Mouse (Mus musculus) stomach, embryonic 16.5 days (tissue): ENCODE data around the gene Hfm1. TPM values are rescaled to one million over a fixed set of nuclear protein-coding genes. Genes with fewer than 3 reads are reported as not detected.
A peak's percentile ranks its signal among the peaks of the same experiment; 100 is the strongest.

Experiments used
- ATAC-seq: fragments of 200-750 bp; cut with Nextera tagmentation; 2 replicates; pipeline ENCODE4 v1.8.0; 2017; ENCODE audit warnings: moderate number of reproducible peaks, moderate TSS enrichment; ENCODE audit not compliant: insufficient read depth, low FRiP score
- H3K27ac ChIP-seq: fragments of 300-500 bp; sonication (generic); 2 replicates; pipeline ENCODE4 v1.5.1; 2014; ENCODE audit warnings: low read length
- H3K27me3 ChIP-seq: fragments of 300-500 bp; sonication (generic); 2 replicates; pipeline ENCODE4 v1.6.1; 2014; ENCODE audit warnings: low read length, control low read depth, mixed read lengths; ENCODE audit not compliant: control insufficient read depth, insufficient read depth
- H3K36me3 ChIP-seq: fragments of 300-500 bp; sonication (generic); 2 replicates; pipeline ENCODE4 v1.6.1; 2014; ENCODE audit warnings: low read length; ENCODE audit not compliant: control insufficient read depth, insufficient read depth
- H3K4me1 ChIP-seq: fragments of 300-500 bp; sonication (generic); 2 replicates; pipeline ENCODE4 v1.6.1; 2014; ENCODE audit warnings: low read length, control low read depth, mixed read lengths; ENCODE audit not compliant: control insufficient read depth, insufficient read depth
- H3K4me2 ChIP-seq: fragments of 300-500 bp; sonication (generic); 2 replicates; pipeline ENCODE4 v1.6.1; 2014; ENCODE audit warnings: low read depth, low read length, mixed read lengths
- H3K4me3 ChIP-seq: fragments of 300-500 bp; sonication (generic); replicated peaks from 2 replicates; pipeline ENCODE4 v1.5.1; 2014; ENCODE audit warnings: mild to moderate bottlenecking, low read length
- H3K9ac ChIP-seq: fragments of 300-500 bp; sonication (generic); 2 replicates; pipeline ENCODE4 v1.6.1; 2014; ENCODE audit warnings: low read length
- H3K9me3 ChIP-seq: fragments of 300-500 bp; sonication (generic); replicated peaks from 2 replicates; pipeline ENCODE4 v1.6.1; 2016; ENCODE audit warnings: low read length, control low read depth; ENCODE audit not compliant: control insufficient read depth
- WGBS: fragments of 180-500 bp; shearing (Covaris S2); extraction: QIAGEN DNeasy Blood & Tissue Kit; methylation state at CpG from one replicate; pipeline ENCODE4 v1.1.7; 2014; 5-methylcytosine and 5-hydroxymethylcytosine counted together
- polyA plus RNA-seq: library from polyadenylated mRNA; unstranded; fragments of >200 nt; fragmentation: Nextera tagmentation; extraction: Ambion mirVana; gene quantifications from 2 replicates; pipeline ENCODE4 v1.2.1, GENCODE M21; 2015

Hfm1 gene
- 0.67 and 0.87 TPM in 2 replicates for polyA plus RNA-seq

DNA sequence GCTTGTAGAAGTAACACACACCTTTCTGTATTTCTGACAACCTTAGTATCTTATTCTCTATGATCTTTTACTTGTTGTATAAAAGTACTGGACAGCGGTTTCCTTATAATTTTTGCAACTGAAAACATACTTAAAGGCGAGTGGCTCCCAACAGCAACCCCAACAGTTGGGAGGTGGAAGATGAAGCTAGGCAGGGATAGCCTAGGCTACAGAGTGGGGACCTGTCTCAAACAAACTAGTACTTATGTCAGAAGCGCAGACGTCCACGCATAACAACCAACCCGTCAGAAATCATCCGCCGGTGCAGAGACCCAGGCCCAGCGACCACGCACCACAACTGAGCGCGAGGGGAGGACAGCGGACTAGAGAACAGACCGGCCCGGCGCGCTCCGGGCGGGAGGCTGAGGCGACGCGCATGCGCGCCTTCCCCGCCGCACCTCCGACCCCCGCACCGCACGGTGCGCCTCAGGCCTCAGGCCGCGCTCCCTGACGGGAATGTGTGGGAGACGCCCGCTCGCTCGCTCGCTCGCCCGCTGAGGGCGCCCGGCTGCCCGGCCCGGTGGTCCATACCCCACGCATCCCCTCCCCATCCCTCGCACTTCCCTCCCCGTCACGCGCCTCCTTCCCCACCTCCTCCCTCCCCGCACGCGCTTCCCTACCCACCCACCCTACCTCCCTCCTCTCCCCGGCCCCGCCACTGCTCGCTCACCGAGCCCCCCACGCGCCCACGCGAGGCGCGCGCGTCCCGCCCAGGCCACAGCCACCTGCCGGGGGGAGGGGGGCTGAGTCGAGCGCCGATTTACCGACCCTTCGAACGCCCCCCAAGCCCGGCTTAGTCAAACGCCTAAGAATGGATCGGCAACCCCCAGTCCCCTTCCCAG, at the start of gene Hfm1:
TSS of gene Hfm1 (minus strand) at position 834 of the 881 bp plus-strand sequence.
- H3K27ac ChIP-seq, result no peak within 1 kb of the TSS
- whole genome bisulfite sequencing, result under 1% methylated on average over 58 of the region's 76 CpGs
- ATAC-seq, result peak; percentile 92

GRCm38 (mm10) chr5:106973883-106974282, 47.8 kb upstream of the Hfm1 start:
- Histone ChIP-seq H3K4me1 (no peaks in the 10 kb centered on the region), H3K9ac (no peak overlapping the region), H3K4me2 (no peak overlapping the region), H3K9me3 (no peaks in the 10 kb centered on the region), H3K36me3 (peaks cover 16% of the 10 kb centered on the region), H3K27ac (no peak overlapping the region), H3K4me3 (no peak overlapping the region), H3K27me3 (no peaks in the 10 kb centered on the region)
- no peak for ATAC-seq
- 80% methylated on average over 7 of the region's 7 CpGs for WGBS

More for the DNA sequence above, at the start of gene Hfm1:
- H3K9ac ChIP-seq, result peak within 1 kb of the TSS; percentile 74
- peak within 1 kb of the TSS; percentile 94 for H3K4me2 ChIP-seq
- H3K36me3 ChIP-seq, result no peaks in the 10 kb centered on the region
- H3K27me3 ChIP-seq, result no peaks in the 10 kb centered on the region
- H3K4me1 ChIP-seq, result 0 out of 2 replicates have a peak, but pooled peaks cover 3% of the 10 kb centered on the region
- H3K4me3 ChIP-seq, result peak within 1 kb of the TSS; percentile 56
- no peaks in the 10 kb centered on the region for H3K9me3 ChIP-seq

GRCm38 (mm10) chr5:106967578-106967977, 41.5 kb upstream of the Hfm1 start:
- Histone ChIP-seq H3K4me1 (peaks cover 12% of the 10 kb centered on the region), H3K27me3 (no peaks in the 10 kb centered on the region), H3K4me2 (no peak overlapping the region), H3K27ac (no peak overlapping the region), H3K9me3 (no peaks in the 10 kb centered on the region), H3K4me3 (no peak overlapping the region), H3K9ac (no peak overlapping the region), H3K36me3 (no peaks in the 10 kb centered on the region; the same call in 1 of the 2 replicates)
- WGBS, result 87% methylated on average over 1 of the region's 1 CpGs
- no peak for ATAC-seq

DNA sequence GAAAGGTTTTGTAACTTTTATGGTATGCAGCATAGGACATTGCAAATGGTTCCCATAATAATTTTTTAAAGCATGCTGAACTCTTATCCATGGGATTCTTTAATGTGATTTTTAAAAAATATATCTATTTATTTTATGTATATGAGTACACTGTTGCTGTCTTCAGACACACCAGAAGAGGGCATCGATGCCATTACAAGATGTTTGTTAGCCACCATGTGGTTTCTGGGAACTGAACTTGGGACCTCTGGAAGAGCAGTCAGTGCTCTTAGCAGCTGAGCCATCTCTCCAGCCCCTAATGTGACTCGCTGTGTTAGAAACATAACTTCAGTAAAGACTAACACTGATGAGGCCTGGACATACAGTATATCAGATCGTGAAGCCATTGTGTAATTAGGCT, 40.3 kb upstream of the Hfm1 start:
- Histone ChIP-seq H3K9ac (no peak overlapping the region), H3K27ac (no peak overlapping the region), H3K4me2 (no peak overlapping the region), H3K36me3 (no peaks in the 10 kb centered on the region; the same call in 1 of the 2 replicates), H3K9me3 (no peaks in the 10 kb centered on the region), H3K4me3 (no peak overlapping the region), H3K27me3 (no peaks in the 10 kb centered on the region), H3K4me1 (peaks cover 12% of the 10 kb centered on the region)
- ATAC-seq, result no peak
- 73% methylated on average over 3 of the region's 3 CpGs for WGBS

DNA sequence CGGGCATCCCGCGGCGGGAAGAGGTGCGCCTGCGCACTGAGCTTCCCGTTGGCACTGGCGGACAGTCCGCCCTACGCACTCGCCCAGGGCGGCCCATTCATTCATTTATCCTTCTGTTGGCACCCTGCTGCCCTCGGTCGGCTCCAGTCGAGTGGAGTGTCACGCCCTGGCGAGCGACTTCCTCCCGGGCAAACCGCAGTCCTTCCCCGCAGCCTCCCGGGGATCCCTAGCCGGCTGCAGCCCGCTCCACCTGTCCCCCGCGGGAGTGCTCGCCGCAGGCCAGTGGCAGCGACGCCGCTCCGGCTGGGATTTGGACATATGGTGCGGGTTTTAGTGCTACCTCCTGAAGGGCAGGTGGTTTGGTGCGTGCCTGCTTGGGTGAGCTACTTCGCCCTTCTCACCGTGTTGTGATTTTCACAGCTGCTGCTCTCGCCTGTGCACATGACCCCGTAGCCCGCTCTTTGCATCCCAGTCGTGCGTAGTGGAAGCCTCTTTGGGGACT, 38.4 kb upstream of the Hfm1 start:
- H3K4me2 ChIP-seq, result peak overlapping the region; percentile 96
- H3K4me3 ChIP-seq, result peak overlapping the region; percentile 93
- peaks cover 12% of the 10 kb centered on the region for H3K4me1 ChIP-seq
- H3K36me3 ChIP-seq, result no peaks in the 10 kb centered on the region; the same call in 1 of the 2 replicates
- H3K27ac ChIP-seq, result peak overlapping the region; percentile 64
- no peaks in the 10 kb centered on the region for H3K27me3 ChIP-seq
- WGBS, result 1% methylated on average over 41 of the region's 41 CpGs
- peaks cover 3% of the 10 kb centered on the region; the same call in 1 of the 2 replicates for H3K9me3 ChIP-seq
- ATAC-seq, result peak; percentile 89
- H3K9ac ChIP-seq, result peak overlapping the region; percentile 85

DNA sequence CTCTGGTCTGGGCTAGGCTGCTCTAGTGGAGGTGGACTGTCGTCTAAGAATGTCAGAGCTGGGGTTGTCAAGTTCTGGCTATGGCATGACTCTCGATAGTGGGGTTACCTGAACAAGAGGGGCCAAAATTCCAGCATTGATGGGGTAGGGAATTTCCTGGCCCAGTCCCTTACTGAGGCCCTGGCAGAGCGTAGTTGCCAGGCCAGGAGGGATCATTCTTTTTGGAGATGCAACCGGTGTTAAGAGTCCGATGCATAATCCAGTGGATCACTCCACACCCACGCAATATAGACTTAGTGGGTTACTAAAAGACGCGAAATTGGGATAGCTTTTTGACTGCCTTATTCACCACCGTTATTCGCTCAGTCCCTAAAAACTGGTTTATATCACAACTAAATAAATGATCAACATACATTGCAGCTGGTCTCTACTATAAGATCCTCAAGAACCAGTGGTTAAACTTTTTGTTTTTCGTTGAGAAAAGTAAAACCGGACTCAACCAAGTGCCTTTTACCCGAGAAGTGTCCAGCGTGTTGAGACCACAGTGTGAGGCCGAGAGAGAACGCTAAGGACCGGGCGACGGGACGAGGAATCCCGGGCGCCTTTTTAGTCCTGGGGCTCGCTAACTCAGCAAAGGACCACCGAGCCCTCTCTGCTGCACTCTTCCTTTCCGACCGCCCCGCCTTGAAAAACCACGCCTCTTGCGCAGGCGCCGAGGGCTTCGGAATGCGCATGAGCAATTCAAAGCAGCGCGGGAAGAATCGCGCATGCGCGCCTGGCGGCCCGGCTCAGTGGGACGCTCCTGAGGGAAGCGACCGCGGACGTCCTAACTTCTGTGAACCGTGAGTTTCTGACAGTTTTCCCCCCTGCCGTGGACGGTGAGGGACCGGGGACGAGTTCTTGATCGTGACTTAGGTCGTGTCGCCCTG, 37.7 kb upstream of the Hfm1 start, which contains the start of gene Cdc7:
TSS of gene Cdc7 (plus strand) at position 739 of the 929 bp plus-strand sequence.
- peak within 1 kb of the TSS; percentile 85 for H3K9ac ChIP-seq
- peak within 1 kb of the TSS; percentile 80 for H3K27ac ChIP-seq
- peaks cover 12% of the 10 kb centered on the region for H3K4me1 ChIP-seq
- peaks cover 8% of the 10 kb centered on the region; the same call in 1 of the 2 replicates for H3K9me3 ChIP-seq
- H3K36me3 ChIP-seq, result no peaks in the 10 kb centered on the region
- H3K27me3 ChIP-seq, result no peaks in the 10 kb centered on the region
- H3K4me2 ChIP-seq, result peak within 1 kb of the TSS; percentile 96
- peak; percentile 93 for ATAC-seq
- 5% methylated on average over 54 of the region's 54 CpGs for WGBS
- peak within 1 kb of the TSS; percentile 93 for H3K4me3 ChIP-seq

GRCm38 (mm10) chr5:106960451-106960850, 34.3 kb upstream of the Hfm1 start:
- Histone ChIP-seq H3K27me3 (no peaks in the 10 kb centered on the region), H3K4me2 (no peak overlapping the region), H3K27ac (no peak overlapping the region), H3K4me1 (peaks cover 17% of the 10 kb centered on the region), H3K4me3 (no peak overlapping the region), H3K9ac (no peak overlapping the region), H3K9me3 (peaks cover 8% of the 10 kb centered on the region; the same call in 1 of the 2 replicates), H3K36me3 (no peaks in the 10 kb centered on the region)
- ATAC-seq, result no peak
- 83% methylated on average over 2 of the region's 2 CpGs for WGBS

DNA sequence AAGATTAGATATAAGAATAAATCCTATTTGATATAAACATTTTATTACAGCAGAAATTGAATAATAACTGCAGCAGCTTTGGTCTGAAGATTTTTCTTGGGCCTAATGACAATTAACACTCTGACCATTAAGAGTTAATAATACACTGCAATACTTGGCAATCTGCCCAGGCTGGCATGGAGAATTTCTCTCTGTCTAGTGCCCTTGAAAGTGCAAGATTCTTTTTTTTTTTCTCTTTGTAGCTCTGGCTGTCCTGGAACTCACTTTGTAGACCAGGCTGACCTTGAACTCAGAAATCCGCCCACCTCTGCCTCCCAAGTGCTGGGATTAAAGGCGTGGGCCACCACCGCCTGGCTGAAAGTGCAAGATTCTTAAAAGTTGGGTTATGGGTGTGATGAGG, 32.9 kb upstream of the Hfm1 start:
- no peak overlapping the region for H3K27ac ChIP-seq
- WGBS, result 71% methylated on average over 3 of the region's 3 CpGs
- H3K4me1 ChIP-seq, result peaks cover 12% of the 10 kb centered on the region

More for the DNA sequence above, 32.9 kb upstream of the Hfm1 start:
- Histone ChIP-seq H3K9ac (no peak overlapping the region), H3K9me3 (peaks cover 13% of the 10 kb centered on the region; the same call in 1 of the 2 replicates), H3K4me3 (no peak overlapping the region), H3K4me2 (no peak overlapping the region), H3K36me3 (no peaks in the 10 kb centered on the region), H3K27me3 (no peaks in the 10 kb centered on the region)
- no peak for ATAC-seq
